Mouse (Mus musculus) cerebellum, postnatal 36 days (tissue): ENCODE measurements around the gene Pomgnt2.

ENCODE experiments used
- DNase-seq, 2 experiments: peaks; one replicate each; pipeline ENCODE4 v3.0.0; 2021 to 2022; ENCODE audit warnings: mixed read lengths in 2 of 2

The Pomgnt2 gene

GRCm38 (mm10) chr9:122012816-122013215 is 15.9 kb upstream of the Pomgnt2 start:
- DNase-seq = no peak

- DNase-seq = no peak
Observed at GRCm38 (mm10) chr9:122010751-122011150, 13.8 kb upstream of the Pomgnt2 start.

GRCm38 (mm10) chr9:122008876-122009275 is 12.0 kb upstream of the Pomgnt2 start:
- no peak for DNase-seq

- DNase-seq = no peak
Observed at GRCm38 (mm10) chr9:122006609-122007008, 9.7 kb upstream of the Pomgnt2 start.

GRCm38 (mm10) chr9:122006175-122006574 is 9.3 kb upstream of the Pomgnt2 start:
- DNase-seq = no peak

- no peak for DNase-seq
Observed at GRCm38 (mm10) chr9:121997978-121998377, 1.1 kb upstream of the Pomgnt2 start.

GRCm38 (mm10) chr9:121995508-121996131 is 1.3 kb downstream of the Pomgnt2 start:
- DNase-seq = peak; percentile 92 to 93

GRCm38 (mm10) chr9:121995077-121995476 is 1.8 kb downstream of the Pomgnt2 start:
- no peak for DNase-seq

GRCm38 (mm10) chr9:121993047-121993446 is 3.9 kb downstream of the Pomgnt2 start:
- DNase-seq = no peak

- DNase-seq = no peak
Observed at GRCm38 (mm10) chr9:121991041-121991440, 5.9 kb downstream of the Pomgnt2 start.

- DNase-seq = no peak
Observed at GRCm38 (mm10) chr9:121989536-121989935, 7.4 kb downstream of the Pomgnt2 start.

GRCm38 (mm10) chr9:121988910-121989309 is 8.0 kb downstream of the Pomgnt2 start:
- DNase-seq = no peak

GRCm38 (mm10) chr9:121984465-121985461 is 12.1 kb downstream of the Pomgnt2 start:
- DNase-seq = peak; percentile 78 to 86

- DNase-seq = peak; percentile 89 to 92
Observed at GRCm38 (mm10) chr9:121983504-121983903, 13.4 kb downstream of the Pomgnt2 start.

- no peak for DNase-seq
Observed at GRCm38 (mm10) chr9:121982665-121983064, 14.2 kb downstream of the Pomgnt2 start.

GRCm38 (mm10) chr9:121982214-121982613 is 14.7 kb downstream of the Pomgnt2 start:
- DNase-seq = no peak

GRCm38 (mm10) chr9:121981466-121982105 is 15.3 kb downstream of the Pomgnt2 start:
- DNase-seq = no peak

- no peak for DNase-seq
Observed at GRCm38 (mm10) chr9:121981046-121981445, 15.9 kb downstream of the Pomgnt2 start.

- no peak for DNase-seq
Observed at GRCm38 (mm10) chr9:121975321-121975720, 21.6 kb downstream of the Pomgnt2 start.

GRCm38 (mm10) chr9:121974141-121974986 is 22.5 kb downstream of the Pomgnt2 start:
- peak; percentile 60 to 61 for DNase-seq

GRCm38 (mm10) chr9:121973207-121973606 is 23.7 kb downstream of the Pomgnt2 start:
- no peak for DNase-seq

GRCm38 (mm10) chr9:121969841-121970381 is 27.0 kb downstream of the Pomgnt2 start:
- no peak for DNase-seq
